Mouse (Mus musculus): ENCODE measurements around the gene Zfand3.

The Zfand3 gene

GRCm38 (mm10) chr17:30103005-30103404, 98.5 kb downstream of the Zfand3 start:
- DNase-seq (ENCODE audit: low spot score in 2 of 2) = no peak

- DNase-seq (ENCODE audit: low spot score in 2 of 2) = no peak
Measured at GRCm38 (mm10) chr17:30103641-30104165, 99.2 kb downstream of the Zfand3 start.

GRCm38 (mm10) chr17:30105369-30105768, 100.8 kb downstream of the Zfand3 start:
- DNase-seq (ENCODE audit: low spot score in 2 of 2) = peak in 1 of 2 experiments; percentile 14

- DNase-seq (ENCODE audit: low spot score in 2 of 2) = no peak
Measured at GRCm38 (mm10) chr17:30110678-30111077, 106.1 kb downstream of the Zfand3 start.

- DNase-seq (ENCODE audit: low spot score in 2 of 2) = no peak
Measured at GRCm38 (mm10) chr17:30111556-30111955, 107.0 kb downstream of the Zfand3 start.

GRCm38 (mm10) chr17:30112080-30112479, 107.5 kb downstream of the Zfand3 start:
- no peak for DNase-seq (ENCODE audit: low spot score in 2 of 2)

GRCm38 (mm10) chr17:30112555-30113305, 108.2 kb downstream of the Zfand3 start:
- DNase-seq (ENCODE audit: low spot score in 2 of 2) = no peak

GRCm38 (mm10) chr17:30114761-30115160, 110.2 kb downstream of the Zfand3 start:
- DNase-seq (ENCODE audit: low spot score in 2 of 2) = peak in 1 of 2 experiments; percentile 11

- DNase-seq (ENCODE audit: low spot score in 2 of 2) = no peak
Measured at GRCm38 (mm10) chr17:30116226-30116625, 111.7 kb downstream of the Zfand3 start.

- no peak for DNase-seq (ENCODE audit: low spot score in 2 of 2)
Measured at GRCm38 (mm10) chr17:30118036-30118435, 113.5 kb downstream of the Zfand3 start.

- no peak for DNase-seq (ENCODE audit: low spot score in 2 of 2)
Measured at GRCm38 (mm10) chr17:30122278-30122677, 117.7 kb downstream of the Zfand3 start.

- no peak for DNase-seq (ENCODE audit: low spot score in 2 of 2)
Measured at GRCm38 (mm10) chr17:30128456-30128855, 123.9 kb downstream of the Zfand3 start.

- no peak for DNase-seq (ENCODE audit: low spot score in 2 of 2)
Measured at GRCm38 (mm10) chr17:30129220-30129619, 124.7 kb downstream of the Zfand3 start.

- DNase-seq (ENCODE audit: low spot score in 2 of 2) = no peak
Measured at GRCm38 (mm10) chr17:30130326-30130725, 125.8 kb downstream of the Zfand3 start.

- no peak for DNase-seq (ENCODE audit: low spot score in 2 of 2)
Measured at GRCm38 (mm10) chr17:30133641-30134040, 129.1 kb downstream of the Zfand3 start.

GRCm38 (mm10) chr17:30134955-30135735, 130.6 kb downstream of the Zfand3 start:
- DNase-seq (ENCODE audit: low spot score in 2 of 2) = no peak

- DNase-seq (ENCODE audit: low spot score in 2 of 2) = no peak
Measured at GRCm38 (mm10) chr17:30135890-30136289, 131.4 kb downstream of the Zfand3 start.

- no peak for DNase-seq (ENCODE audit: low spot score in 2 of 2)
Measured at GRCm38 (mm10) chr17:30136684-30137083, 132.2 kb downstream of the Zfand3 start.

- DNase-seq (ENCODE audit: low spot score in 2 of 2) = no peak
Measured at GRCm38 (mm10) chr17:30137115-30137514, 132.6 kb downstream of the Zfand3 start.

- DNase-seq (ENCODE audit: low spot score in 2 of 2) = no peak
Measured at GRCm38 (mm10) chr17:30144114-30144513, 139.6 kb downstream of the Zfand3 start.

- no peak for DNase-seq (ENCODE audit: low spot score in 2 of 2)
Measured at GRCm38 (mm10) chr17:30145596-30146149, 141.1 kb downstream of the Zfand3 start.

GRCm38 (mm10) chr17:30146555-30146954, 142.0 kb downstream of the Zfand3 start:
- no peak for DNase-seq (ENCODE audit: low spot score in 2 of 2)

All from cerebellum, postnatal 4 days (tissue).